Mouse (Mus musculus): ENCODE measurements around the gene Spo11.

Gene Spo11

GRCm38 (mm10) chr2:172951976-172952375 lies 25.5 kb upstream of the Spo11 start:
- in situ Hi-C loops (cut with MboI, MseI): loop anchor here in 1 of 2 experiments (5.0 kb wide), 1 partner anchor 40 kb away; no protein-coding TSS in a partner anchor

- in situ Hi-C loops (cut with MboI, MseI): no loop called here
These were observed 18.9 kb upstream of the Spo11 start for GRCm38 (mm10) chr2:172958579-172958978.

- in situ Hi-C loops (cut with MboI, MseI): no loop called here
These were observed 18.3 kb upstream of the Spo11 start for GRCm38 (mm10) chr2:172959006-172959768.

GRCm38 (mm10) chr2:172960350-172960749 lies 17.1 kb upstream of the Spo11 start:
- in situ Hi-C loops (cut with MboI, MseI): no loop called here

GRCm38 (mm10) chr2:172961211-172961610 lies 16.3 kb upstream of the Spo11 start:
- in situ Hi-C loops (cut with MboI, MseI): no loop called here

- in situ Hi-C loops (cut with MboI, MseI): no loop called here
These were observed 12.3 kb upstream of the Spo11 start for GRCm38 (mm10) chr2:172965249-172965648.

GRCm38 (mm10) chr2:172966480-172966879 lies 11.0 kb upstream of the Spo11 start:
- in situ Hi-C loops (cut with MboI, MseI): no loop called here

GRCm38 (mm10) chr2:172971865-172972264 lies 5.6 kb upstream of the Spo11 start:
- in situ Hi-C loops (cut with MboI, MseI): no loop called here

GRCm38 (mm10) chr2:172973806-172974565 lies 3.5 kb upstream of the Spo11 start:
- in situ Hi-C loops (cut with MboI, MseI): no loop called here

- in situ Hi-C loops (cut with MboI, MseI): loop anchor here in 1 of 2 experiments (5.0 kb wide), 1 partner anchor 577 kb away; no protein-coding TSS in a partner anchor
These were observed 2.8 kb upstream of the Spo11 start for GRCm38 (mm10) chr2:172974701-172975100.

GRCm38 (mm10) chr2:172975159-172975558 lies 2.3 kb upstream of the Spo11 start:
- in situ Hi-C loops (cut with MboI, MseI): loop anchor here in 1 of 2 experiments (5.0 kb wide), 1 partner anchor 578 kb away; no protein-coding TSS in a partner anchor

- in situ Hi-C loops (cut with MboI, MseI): loop anchor here in 1 of 2 experiments (5.0 kb wide), 1 partner anchor 579 kb away; no protein-coding TSS in a partner anchor
These were observed 750 bp upstream of the Spo11 start for GRCm38 (mm10) chr2:172976661-172977238.

- in situ Hi-C loops (cut with MboI, MseI): loop anchor here in 1 of 2 experiments (5.0 kb wide), 1 partner anchor 581 kb away; no protein-coding TSS in a partner anchor
These were observed 682 bp downstream of the Spo11 start for GRCm38 (mm10) chr2:172978131-172978633.

GRCm38 (mm10) chr2:172979666-172980345 lies 2.3 kb downstream of the Spo11 start:
- in situ Hi-C loops (cut with MboI, MseI): loop anchor here in 1 of 2 experiments (5.0 kb wide), 1 partner anchor 583 kb away; no protein-coding TSS in a partner anchor

- in situ Hi-C loops (cut with MboI, MseI): no loop called here
These were observed 5.5 kb downstream of the Spo11 start for GRCm38 (mm10) chr2:172982776-172983561.

GRCm38 (mm10) chr2:172990161-172990560 lies 12.7 kb downstream of the Spo11 start:
- in situ Hi-C loops (cut with MboI, MseI): loop anchor here (5.0 kb wide), 2 partner anchors 38 to 153 kb away; no protein-coding TSS in a partner anchor

- in situ Hi-C loops (cut with MboI, MseI): no loop called here
These were observed 18.7 kb downstream of the Spo11 start for GRCm38 (mm10) chr2:172996207-172996606.

GRCm38 (mm10) chr2:172997748-172998147 lies 20.2 kb downstream of the Spo11 start:
- in situ Hi-C loops (cut with MboI, MseI): no loop called here

GRCm38 (mm10) chr2:172998478-172998877 lies 21.0 kb downstream of the Spo11 start:
- in situ Hi-C loops (cut with MboI, MseI): no loop called here
